Mouse (Mus musculus) heart, postnatal 0 days (tissue): ENCODE measurements around the gene Cenpn. TPM values are rescaled to one million over a fixed set of nuclear protein-coding genes. Genes with fewer than 3 reads are reported as not detected.

ENCODE experiments used
- ATAC-seq: fragments of 200-750 bp; cut with Nextera tagmentation; 2 replicates; pipeline ENCODE4 v1.8.0; 2017; ENCODE audit warnings: low read depth, moderate number of reproducible peaks, moderate library complexity; ENCODE audit not compliant: insufficient read depth
- DNase-seq: peaks from one replicate; pipeline ENCODE4 v3.0.0-alpha.2; 2016; ENCODE audit warnings: low spot score
- H3K27ac ChIP-seq: fragments of 300-500 bp; sonication (generic); 2 replicates; pipeline ENCODE4 v1.5.1; 2014; ENCODE audit warnings: low read depth, mild to moderate bottlenecking
- H3K27me3 ChIP-seq: fragments of 300-500 bp; sonication (generic); 2 replicates; pipeline ENCODE4 v1.6.1; 2014; ENCODE audit warnings: low read length, mixed read lengths; ENCODE audit not compliant: control insufficient read depth, insufficient read depth
- H3K36me3 ChIP-seq: fragments of 300-500 bp; sonication (generic); replicated peaks from 2 replicates; pipeline ENCODE4 v1.6.1; 2014; ENCODE audit warnings: low read length, mixed read lengths; ENCODE audit not compliant: control insufficient read depth, insufficient read depth
- H3K4me1 ChIP-seq: fragments of 300-500 bp; sonication (generic); 2 replicates; pipeline ENCODE4 v1.6.1; 2014; ENCODE audit warnings: antibody characterized with exemption; ENCODE audit not compliant: control insufficient read depth, insufficient read depth
- H3K4me2 ChIP-seq: fragments of 300-500 bp; sonication (generic); 2 replicates; pipeline ENCODE4 v1.6.1; 2014; ENCODE audit warnings: low read depth, mild to moderate bottlenecking, low read length, moderate library complexity
- H3K4me3 ChIP-seq: fragments of 300-500 bp; sonication (generic); 2 replicates; pipeline ENCODE4 v1.5.1; 2014; ENCODE audit warnings: low read depth, low read length
- H3K9ac ChIP-seq: fragments of 300-500 bp; sonication (generic); replicated peaks from 2 replicates; pipeline ENCODE4 v1.6.1; 2014; ENCODE audit warnings: low read depth, low read length, mixed read lengths
- H3K9me3 ChIP-seq: fragments of 300-500 bp; sonication (generic); replicated peaks from 2 replicates; pipeline ENCODE4 v1.6.1; 2016; ENCODE audit warnings: low read length; ENCODE audit not compliant: control insufficient read depth
- CTCF ChIP-seq: IDR thresholded peaks from 2 replicates; pipeline ENCODE4 v1.5.1; 2016; ENCODE audit warnings: antibody characterized with exemption, control low read depth, low read depth
- EP300 ChIP-seq: IDR thresholded peaks from 2 replicates; pipeline ENCODE4 v1.6.1; 2016; ENCODE audit warnings: antibody characterized with exemption, low read depth
- WGBS: fragments of 180-500 bp; shearing (Covaris S2); extraction: QIAGEN DNeasy Blood & Tissue Kit; methylation state at CpG from one replicate; pipeline ENCODE4 v1.1.7; 2014; 5-methylcytosine and 5-hydroxymethylcytosine counted together
- polyA plus RNA-seq: library from polyadenylated mRNA; unstranded; fragments of >200 nt; fragmentation: Nextera tagmentation; extraction: Ambion mirVana; gene quantifications from 2 replicates; pipeline ENCODE4 v1.2.1, GENCODE M21; 2015
- total RNA-seq: library from RNA; depleted of rRNA; stranded (reverse); fragments of >200 nt; gene quantifications from 2 replicates; pipeline ENCODE4 v1.2.3, GENCODE M21; 2014; ENCODE audit warnings: low replicate concordance

The Cenpn gene
- total and polyA plus RNA-seq, 2 experiments from 2014 or later = 4.4 to 10.1 TPM

GRCm38 (mm10) chr8:116923526-116923925 is 2.0 kb downstream of the Cenpn start:
- Histone ChIP-seq H3K27ac (no peak overlapping the region), H3K4me2 (no peak overlapping the region), H3K9me3 (no peaks in the 10 kb centered on the region), H3K36me3 (peaks cover 20% of the 10 kb centered on the region), H3K4me1 (peaks cover 10% of the 10 kb centered on the region), H3K27me3 (no peaks in the 10 kb centered on the region), H3K9ac (no peak overlapping the region), H3K4me3 (no peak overlapping the region)
- WGBS = 81% methylated on average over 8 of the region's 8 CpGs
- DNase-seq (no peak), ATAC-seq (no peak)
- TF ChIP-seq CTCF (no peak), EP300 (no peak)

DNA sequence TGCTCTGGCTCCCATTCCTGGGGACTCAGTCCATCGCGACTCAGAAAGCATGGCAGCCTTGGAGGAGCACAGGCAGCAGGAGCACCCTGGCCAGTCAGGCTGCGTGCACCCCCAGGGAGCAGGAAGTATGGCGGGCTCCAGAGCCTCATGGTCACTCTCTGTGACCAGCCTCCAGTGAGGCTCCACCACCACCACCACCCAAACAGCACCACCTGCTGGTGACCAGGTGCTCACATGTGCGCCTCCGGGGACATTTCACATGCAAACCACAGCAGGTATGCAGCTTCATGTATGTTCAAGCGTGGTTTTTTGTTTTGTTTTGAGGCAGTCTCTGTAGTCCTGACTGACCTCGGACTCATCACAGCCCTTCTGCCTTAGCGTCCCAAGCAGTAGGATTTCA is 6.3 kb downstream of the Cenpn start:
- DNase-seq (no peak), ATAC-seq (0 out of 2 replicates have a peak, but pooled peaks have one; percentile 27)
- peaks cover 53% of the 10 kb centered on the region for H3K36me3 ChIP-seq
- TF ChIP-seq CTCF (peak; percentile 55), EP300 (no peak)
- WGBS = 79% methylated on average over 9 of the region's 9 CpGs
- no peak overlapping the region for H3K4me3 ChIP-seq
- H3K9ac ChIP-seq = no peak overlapping the region
- no peak overlapping the region for H3K27ac ChIP-seq
- no peak overlapping the region for H3K4me2 ChIP-seq
- H3K4me1 ChIP-seq = no peaks in the 10 kb centered on the region
- no peaks in the 10 kb centered on the region for H3K9me3 ChIP-seq
- H3K27me3 ChIP-seq = no peaks in the 10 kb centered on the region

GRCm38 (mm10) chr8:116928588-116928987 is 7.1 kb downstream of the Cenpn start:
- no peak overlapping the region for H3K4me2 ChIP-seq
- H3K9me3 ChIP-seq = no peaks in the 10 kb centered on the region
- ATAC-seq (no peak), DNase-seq (no peak)
- H3K27me3 ChIP-seq = no peaks in the 10 kb centered on the region
- H3K36me3 ChIP-seq = peaks cover 60% of the 10 kb centered on the region
- no peak overlapping the region for H3K27ac ChIP-seq
- TF ChIP-seq EP300 (no peak), CTCF (no peak)
- no peak overlapping the region for H3K9ac ChIP-seq
- no peak overlapping the region for H3K4me3 ChIP-seq
- H3K4me1 ChIP-seq = no peaks in the 10 kb centered on the region
- WGBS = 88% methylated on average over 5 of the region's 5 CpGs

DNA sequence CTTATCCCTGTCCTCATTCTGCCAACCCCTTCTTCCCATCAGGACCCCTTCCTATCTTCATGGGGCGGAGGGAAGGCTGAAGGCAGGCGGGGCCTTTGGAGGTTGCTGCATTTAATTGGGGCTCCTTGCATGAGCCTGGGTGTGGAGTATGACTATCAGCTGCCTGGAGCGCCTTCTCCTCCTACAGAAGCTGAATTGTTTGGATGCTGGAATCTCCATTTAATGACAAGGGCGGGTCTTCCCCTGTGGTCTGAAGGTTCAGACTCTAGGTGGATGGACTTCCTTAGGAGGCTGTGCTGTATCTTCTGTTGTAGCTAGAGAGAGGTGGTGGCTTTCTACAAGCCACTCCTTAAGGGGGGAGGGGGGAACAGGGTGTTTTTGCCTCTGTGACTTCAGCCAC is 13.4 kb downstream of the Cenpn start:
- H3K36me3 ChIP-seq = peaks cover 71% of the 10 kb centered on the region
- DNase-seq (no peak), ATAC-seq (no peak)
- no peaks in the 10 kb centered on the region for H3K27me3 ChIP-seq
- H3K9me3 ChIP-seq = no peaks in the 10 kb centered on the region
- H3K9ac ChIP-seq = no peak overlapping the region
- H3K4me1 ChIP-seq = no peaks in the 10 kb centered on the region
- WGBS = 92% methylated on average over 4 of the region's 4 CpGs
- H3K27ac ChIP-seq = no peak overlapping the region
- H3K4me3 ChIP-seq = no peak overlapping the region
- TF ChIP-seq CTCF (no peak), EP300 (no peak)
- H3K4me2 ChIP-seq = no peak overlapping the region

DNA sequence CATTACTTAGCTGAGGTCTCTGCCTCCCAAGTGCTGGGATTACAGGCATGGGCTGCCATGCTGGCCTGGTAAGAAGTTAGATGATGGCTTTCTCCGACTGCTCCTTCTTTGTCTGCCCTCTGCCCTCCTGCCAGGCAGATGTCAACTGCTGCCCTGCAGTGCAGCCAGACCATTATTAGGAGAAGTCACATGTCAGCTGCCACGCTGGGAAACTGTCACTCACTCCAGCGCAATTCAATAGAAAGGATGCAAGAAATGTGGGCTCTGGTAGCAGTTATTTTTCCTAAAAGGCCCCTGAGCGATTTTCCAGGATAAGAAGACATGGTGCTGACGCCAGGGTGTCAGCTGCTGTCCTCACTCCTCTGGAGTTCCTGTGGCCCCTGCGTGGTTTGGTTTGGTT is 14.0 kb downstream of the Cenpn start:
- H3K27me3 ChIP-seq = no peaks in the 10 kb centered on the region
- H3K27ac ChIP-seq = no peak overlapping the region
- H3K9me3 ChIP-seq = no peaks in the 10 kb centered on the region
- no peak for ATAC-seq
- no peaks in the 10 kb centered on the region for H3K4me1 ChIP-seq
- WGBS = 87% methylated on average over 6 of the region's 6 CpGs
- no peak overlapping the region for H3K9ac ChIP-seq
- no peak overlapping the region for H3K4me3 ChIP-seq
- peaks cover 71% of the 10 kb centered on the region for H3K36me3 ChIP-seq
- H3K4me2 ChIP-seq = no peak overlapping the region
- no peak for DNase-seq
- TF ChIP-seq CTCF (no peak), EP300 (no peak)
